Mouse (Mus musculus) midbrain, embryonic 14.5 days (tissue): ENCODE results near the gene Auh. TPM values are rescaled to one million over a fixed set of nuclear protein-coding genes. Genes with fewer than 3 reads are reported as not detected.
A peak's percentile ranks its signal among the peaks of the same experiment; 100 is the strongest.

Source experiments
- ATAC-seq: fragments of 200-750 bp; cut with Nextera tagmentation; 2 replicates; pipeline ENCODE4 v1.8.0; 2017; ENCODE audit warnings: moderate number of reproducible peaks, moderate library complexity; ENCODE audit not compliant: low FRiP score, low TSS enrichment
- DNase-seq: peaks from one replicate; pipeline ENCODE4 v3.0.0-alpha.2; 2015
- H3K27ac ChIP-seq: fragments of 300-500 bp; sonication (generic); replicated peaks from 2 replicates; pipeline ENCODE4 v1.5.1; 2014; ENCODE audit warnings: mild to moderate bottlenecking, low read depth, low read length, moderate library complexity
- H3K27me3 ChIP-seq: fragments of 300-500 bp; sonication (generic); 2 replicates; pipeline ENCODE4 v1.6.1; 2014; ENCODE audit warnings: low read length, control low read depth, mixed read lengths; ENCODE audit not compliant: control insufficient read depth, insufficient read depth
- H3K36me3 ChIP-seq: fragments of 300-500 bp; sonication (generic); 2 replicates; pipeline ENCODE4 v1.6.1; 2014; ENCODE audit warnings: low read length, control low read depth; ENCODE audit not compliant: control insufficient read depth, insufficient read depth
- H3K4me1 ChIP-seq: fragments of 300-500 bp; sonication (generic); 2 replicates; pipeline ENCODE4 v1.6.1; 2014; ENCODE audit warnings: mild to moderate bottlenecking, antibody characterized with exemption, low read length, control low read depth; ENCODE audit not compliant: control insufficient read depth, insufficient read depth
- H3K4me2 ChIP-seq: fragments of 300-500 bp; sonication (generic); 2 replicates; pipeline ENCODE4 v1.6.1; 2014; ENCODE audit warnings: mild to moderate bottlenecking, low read length, moderate library complexity
- H3K4me3 ChIP-seq: fragments of 300-500 bp; sonication (generic); replicated peaks from 2 replicates; pipeline ENCODE4 v1.5.1; 2014; ENCODE audit warnings: low read depth, low read length
- H3K9ac ChIP-seq: fragments of 300-500 bp; sonication (generic); replicated peaks from 2 replicates; pipeline ENCODE4 v1.6.1; 2014; ENCODE audit warnings: mild to moderate bottlenecking, low read length, moderate library complexity
- H3K9me3 ChIP-seq: fragments of 300-500 bp; sonication (generic); 2 replicates; pipeline ENCODE4 v1.6.1; 2016; ENCODE audit warnings: low read length, control low read depth, mixed read lengths; ENCODE audit not compliant: control insufficient read depth
- WGBS: fragments of 180-500 bp; shearing (Covaris S2); extraction: QIAGEN DNeasy Blood & Tissue Kit; methylation state at CpG from one replicate; pipeline ENCODE4 v1.1.7; 2014; 5-methylcytosine and 5-hydroxymethylcytosine counted together
- polyA plus RNA-seq: library from polyadenylated mRNA; unstranded; fragments of >200 nt; fragmentation: Nextera tagmentation; extraction: Ambion mirVana; gene quantifications from 2 replicates; pipeline ENCODE4 v1.2.1, GENCODE M21; 2014

The Auh gene
- polyA plus RNA-seq, 1 experiment from 2014 or later: 49.5 TPM

- Histone ChIP-seq H3K27me3 (no peaks in the 10 kb centered on the region), H3K27ac (no peak overlapping the region), H3K36me3 (no peaks in the 10 kb centered on the region), H3K9ac (no peak overlapping the region), H3K4me2 (no peak overlapping the region), H3K4me1 (0 out of 2 replicates have a peak, but pooled peaks cover 10% of the 10 kb centered on the region), H3K9me3 (no peaks in the 10 kb centered on the region), H3K4me3 (no peak overlapping the region)
- peak; percentile 47 for DNase-seq
- ATAC-seq: no peak
- 79% methylated on average over 19 of the region's 19 CpGs for WGBS
Observed at GRCm38 (mm10) chr13:52914591-52915110, 14.8 kb downstream of the Auh start.

GRCm38 (mm10) chr13:52913926-52914325, 15.6 kb downstream of the Auh start:
- Histone ChIP-seq H3K27ac (no peak overlapping the region), H3K4me2 (no peak overlapping the region), H3K9me3 (no peaks in the 10 kb centered on the region), H3K4me1 (0 out of 2 replicates have a peak, but pooled peaks cover 10% of the 10 kb centered on the region), H3K36me3 (peaks cover under 1% of the 10 kb centered on the region; the same call in 1 of the 2 replicates), H3K4me3 (no peak overlapping the region), H3K9ac (no peak overlapping the region), H3K27me3 (no peaks in the 10 kb centered on the region)
- WGBS: 77% methylated on average over 7 of the region's 7 CpGs
- ATAC-seq (no peak), DNase-seq (no peak)

- 86% methylated on average over 8 of the region's 8 CpGs for WGBS
- no peak overlapping the region for H3K9ac ChIP-seq
- H3K4me2 ChIP-seq: no peak overlapping the region
- no peak overlapping the region for H3K27ac ChIP-seq
- DNase-seq (no peak), ATAC-seq (no peak)
- peaks cover 6% of the 10 kb centered on the region; the same call in 1 of the 2 replicates for H3K36me3 ChIP-seq
- H3K27me3 ChIP-seq: no peaks in the 10 kb centered on the region
- no peak overlapping the region for H3K4me3 ChIP-seq
- H3K4me1 ChIP-seq: 0 out of 2 replicates have a peak, but pooled peaks cover 10% of the 10 kb centered on the region
- no peaks in the 10 kb centered on the region for H3K9me3 ChIP-seq
Observed at GRCm38 (mm10) chr13:52912495-52912894, 17.0 kb downstream of the Auh start.

- WGBS: 49% methylated on average over 4 of the region's 4 CpGs
- no peak for ATAC-seq
- no peak overlapping the region for H3K27ac ChIP-seq
- H3K4me1 ChIP-seq: 0 out of 2 replicates have a peak, but pooled peaks cover 6% of the 10 kb centered on the region
- no peak overlapping the region for H3K4me2 ChIP-seq
- no peak overlapping the region for H3K4me3 ChIP-seq
- DNase-seq: no peak
- H3K9me3 ChIP-seq: no peaks in the 10 kb centered on the region
- peaks cover 12% of the 10 kb centered on the region; the same call in 1 of the 2 replicates for H3K36me3 ChIP-seq
- H3K27me3 ChIP-seq: no peaks in the 10 kb centered on the region
- no peak overlapping the region for H3K9ac ChIP-seq
Observed at GRCm38 (mm10) chr13:52911259-52911658, 18.2 kb downstream of the Auh start.

GRCm38 (mm10) chr13:52906296-52906695, 23.2 kb downstream of the Auh start:
- no peak overlapping the region for H3K9ac ChIP-seq
- no peak for ATAC-seq
- no peaks in the 10 kb centered on the region for H3K9me3 ChIP-seq
- H3K27ac ChIP-seq: no peak overlapping the region
- DNase-seq: no peak
- no peaks in the 10 kb centered on the region for H3K27me3 ChIP-seq
- no peak overlapping the region for H3K4me3 ChIP-seq
- peaks cover 12% of the 10 kb centered on the region; the same call in 1 of the 2 replicates for H3K36me3 ChIP-seq
- H3K4me2 ChIP-seq: no peak overlapping the region
- 92% methylated on average over 11 of the region's 11 CpGs for WGBS
- H3K4me1 ChIP-seq: peaks cover 6% of the 10 kb centered on the region; the same call in 1 of the 2 replicates

GRCm38 (mm10) chr13:52904175-52904574, 25.3 kb downstream of the Auh start:
- 48% methylated on average over 6 of the region's 6 CpGs for WGBS
- Histone ChIP-seq H3K9me3 (no peaks in the 10 kb centered on the region), H3K4me1 (peaks cover 6% of the 10 kb centered on the region; the same call in 1 of the 2 replicates), H3K27ac (0 out of 2 replicates have a peak overlapping the region, but pooled peaks have one; percentile 33), H3K4me2 (0 out of 2 replicates have a peak overlapping the region, but pooled peaks have one; percentile 6), H3K36me3 (peaks cover 12% of the 10 kb centered on the region; the same call in 1 of the 2 replicates), H3K4me3 (no peak overlapping the region), H3K9ac (no peak overlapping the region), H3K27me3 (no peaks in the 10 kb centered on the region)
- ATAC-seq: no peak
- DNase-seq: no peak

GRCm38 (mm10) chr13:52903767-52904166, 25.7 kb downstream of the Auh start:
- no peaks in the 10 kb centered on the region for H3K9me3 ChIP-seq
- no peak overlapping the region for H3K4me3 ChIP-seq
- peak; percentile 45 for DNase-seq
- no peaks in the 10 kb centered on the region for H3K27me3 ChIP-seq
- ATAC-seq: no peak
- H3K36me3 ChIP-seq: peaks cover 10% of the 10 kb centered on the region; the same call in 1 of the 2 replicates
- H3K4me2 ChIP-seq: 0 out of 2 replicates have a peak overlapping the region, but pooled peaks have one; percentile 6
- 36% methylated on average over 10 of the region's 10 CpGs for WGBS
- peaks cover 6% of the 10 kb centered on the region; the same call in 1 of the 2 replicates for H3K4me1 ChIP-seq
- H3K27ac ChIP-seq: 0 out of 2 replicates have a peak overlapping the region, but pooled peaks have one; percentile 33
- no peak overlapping the region for H3K9ac ChIP-seq

- Histone ChIP-seq H3K4me2 (no peak overlapping the region), H3K4me3 (no peak overlapping the region), H3K27me3 (no peaks in the 10 kb centered on the region), H3K9me3 (no peaks in the 10 kb centered on the region), H3K9ac (no peak overlapping the region), H3K27ac (no peak overlapping the region), H3K4me1 (peaks cover 6% of the 10 kb centered on the region; the same call in 1 of the 2 replicates), H3K36me3 (peaks cover 10% of the 10 kb centered on the region; the same call in 1 of the 2 replicates)
- no peak for DNase-seq
- WGBS: 90% methylated on average over 8 of the region's 8 CpGs
- no peak for ATAC-seq
Observed at GRCm38 (mm10) chr13:52902517-52902916, 27.0 kb downstream of the Auh start.

- Histone ChIP-seq H3K9ac (no peak overlapping the region), H3K4me1 (peaks cover 6% of the 10 kb centered on the region; the same call in 1 of the 2 replicates), H3K27ac (no peak overlapping the region), H3K36me3 (peaks cover 9% of the 10 kb centered on the region; the same call in 1 of the 2 replicates), H3K27me3 (no peaks in the 10 kb centered on the region), H3K4me2 (no peak overlapping the region), H3K4me3 (no peak overlapping the region), H3K9me3 (no peaks in the 10 kb centered on the region)
- ATAC-seq (no peak), DNase-seq (no peak)
- WGBS: 85% methylated on average over 5 of the region's 5 CpGs
Observed at GRCm38 (mm10) chr13:52899664-52900063, 29.8 kb downstream of the Auh start.
